Mouse (Mus musculus) cerebellum, adult 9-10 months (tissue): ENCODE results near the gene Klk15.
"Not testable (repeated sequence)": the region's sequence is repeated elsewhere in the genome, so short reads cannot be mapped to it uniquely, and the experiment has no call there.

Experiments used
- DNase-seq: peaks from one replicate; pipeline ENCODE4 v3.0.0; 2022

Gene Klk15

DNA sequence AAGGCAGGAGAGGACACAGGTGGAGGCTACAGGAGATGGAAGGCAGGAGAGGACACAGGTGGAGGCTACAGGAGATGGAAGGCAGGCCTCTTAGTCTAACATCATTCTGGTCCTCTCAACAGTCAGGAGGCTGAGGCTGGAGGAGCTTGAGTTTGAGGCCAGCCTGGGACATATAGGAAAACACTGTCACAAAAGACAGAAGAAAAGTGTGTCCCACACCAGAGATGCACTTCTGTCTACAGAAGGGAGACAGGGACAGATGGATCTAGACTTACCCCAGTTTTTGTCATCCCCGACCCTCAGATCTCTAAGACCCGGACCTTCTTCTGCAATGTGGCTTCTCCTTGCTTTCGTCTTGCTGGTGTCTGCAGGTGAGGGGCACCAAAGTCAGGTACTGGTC is at the start of gene Klk15:
TSS of gene Klk15 (plus strand) at position 301 of the 400 bp plus-strand sequence.
- no peak for DNase-seq

GRCm38 (mm10) chr7:43891365-43891764 is 42.2 kb upstream of the Klk15 start:
- DNase-seq = no peak

DNA sequence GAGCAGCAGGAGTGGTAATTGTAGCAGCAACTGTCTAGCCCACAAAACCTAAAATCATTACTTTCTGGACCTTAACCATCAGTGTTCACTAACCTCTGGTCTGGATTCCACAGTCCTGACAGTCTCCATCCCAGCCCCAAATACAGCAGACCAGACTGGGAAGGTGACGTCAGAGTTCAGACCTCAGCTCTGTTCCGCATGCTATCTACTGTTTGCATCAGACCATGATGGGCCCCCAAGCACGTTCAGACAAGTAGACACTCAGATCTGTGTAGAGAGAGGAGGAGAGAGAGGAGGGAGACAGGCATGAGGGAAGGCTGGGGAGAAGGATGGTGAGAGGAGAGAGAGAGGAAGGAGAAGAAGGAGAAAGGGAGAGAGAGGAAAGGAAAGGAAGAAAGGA is 41.8 kb upstream of the Klk15 start:
- DNase-seq = no peak

- peak; percentile 70 for DNase-seq
Measured at GRCm38 (mm10) chr7:43894836-43895235, 38.7 kb upstream of the Klk15 start.

- no peak for DNase-seq
Measured at GRCm38 (mm10) chr7:43914821-43915220, 18.7 kb upstream of the Klk15 start.

DNA sequence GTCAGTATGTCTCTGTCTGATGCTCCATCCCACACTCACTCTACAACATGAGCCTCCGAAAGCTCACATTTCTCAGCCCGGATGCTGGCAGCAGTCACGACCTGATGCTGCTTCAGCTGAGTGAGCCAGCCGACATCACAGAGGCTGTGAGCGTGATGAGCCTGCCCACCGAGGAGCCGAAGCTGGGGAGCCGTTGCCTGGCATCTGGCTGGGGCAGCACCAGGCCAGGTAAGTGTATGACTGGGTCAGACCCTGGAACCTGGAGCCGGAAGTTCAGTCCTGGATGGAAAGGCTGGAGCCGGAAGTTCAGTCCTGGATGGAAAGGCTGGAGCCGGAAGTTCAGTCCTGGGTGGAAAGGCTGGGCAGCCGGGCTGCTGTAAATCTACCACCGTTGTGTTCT is 15.1 kb upstream of the Klk15 start:
- no peak for DNase-seq

DNA sequence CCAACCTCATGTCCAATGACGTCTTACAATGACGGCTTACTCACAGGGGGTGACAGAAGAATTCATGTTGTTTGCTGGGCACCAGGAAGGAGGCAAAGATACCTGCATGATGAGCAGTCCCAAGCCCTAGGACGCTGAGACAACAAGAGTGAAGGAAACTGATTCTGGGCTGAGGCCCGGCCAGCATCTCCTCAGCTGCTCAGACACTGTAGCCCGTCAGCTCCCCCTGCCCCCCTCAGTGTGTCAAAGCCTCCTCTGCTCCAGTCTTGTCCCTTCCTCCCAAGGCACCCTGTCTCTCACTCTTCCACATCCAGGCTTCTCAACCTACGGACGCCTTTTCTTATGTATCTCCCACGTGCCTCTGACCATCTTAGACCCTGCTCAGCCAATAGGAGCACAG is 14.7 kb upstream of the Klk15 start:
- DNase-seq = no peak

GRCm38 (mm10) chr7:43919559-43920451 is 13.7 kb upstream of the Klk15 start:
- DNase-seq = peak; percentile 22

DNA sequence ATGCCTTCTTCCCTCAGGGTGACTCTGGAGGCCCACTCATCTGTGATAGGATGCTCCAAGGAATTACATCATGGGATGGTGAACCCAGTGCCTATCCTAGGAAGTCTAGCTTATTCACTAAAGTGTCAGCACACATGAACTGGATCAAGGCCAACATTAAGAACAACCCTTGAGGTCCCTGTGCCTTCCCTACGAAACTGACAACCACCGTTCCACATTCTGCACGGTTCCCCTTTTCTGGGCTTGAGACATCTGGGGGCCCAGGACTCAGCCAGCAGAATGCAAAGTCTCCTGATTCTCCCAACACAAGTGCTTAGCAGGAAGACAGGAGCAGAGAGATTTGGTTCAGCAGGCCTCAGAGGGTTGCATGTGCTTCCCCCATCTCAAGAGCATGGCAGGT is 13.0 kb upstream of the Klk15 start:
- no peak for DNase-seq

DNA sequence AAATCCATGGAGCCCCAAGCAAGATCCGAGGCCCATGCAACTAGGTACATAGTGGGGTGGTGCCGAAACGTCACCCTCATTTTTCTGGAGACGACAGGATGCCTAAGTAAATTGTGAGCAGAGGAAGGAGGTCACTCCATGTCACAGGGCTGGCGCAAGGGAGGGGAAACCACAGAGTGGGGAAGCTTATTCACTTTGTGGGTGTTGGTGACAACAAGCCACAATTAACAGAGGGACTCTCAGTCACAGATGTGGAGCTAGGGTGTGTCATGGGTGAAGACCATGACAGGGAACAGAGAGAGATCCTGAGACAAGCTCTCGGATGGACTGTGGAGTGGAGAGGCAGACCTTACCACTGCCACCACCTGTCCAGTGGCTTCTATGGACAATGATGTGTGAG is 12.5 kb upstream of the Klk15 start:
- DNase-seq = no peak

- DNase-seq = no peak
Measured at GRCm38 (mm10) chr7:43921941-43922340, 11.6 kb upstream of the Klk15 start.

GRCm38 (mm10) chr7:43925985-43926384 is 7.6 kb upstream of the Klk15 start:
- DNase-seq = no peak

DNA sequence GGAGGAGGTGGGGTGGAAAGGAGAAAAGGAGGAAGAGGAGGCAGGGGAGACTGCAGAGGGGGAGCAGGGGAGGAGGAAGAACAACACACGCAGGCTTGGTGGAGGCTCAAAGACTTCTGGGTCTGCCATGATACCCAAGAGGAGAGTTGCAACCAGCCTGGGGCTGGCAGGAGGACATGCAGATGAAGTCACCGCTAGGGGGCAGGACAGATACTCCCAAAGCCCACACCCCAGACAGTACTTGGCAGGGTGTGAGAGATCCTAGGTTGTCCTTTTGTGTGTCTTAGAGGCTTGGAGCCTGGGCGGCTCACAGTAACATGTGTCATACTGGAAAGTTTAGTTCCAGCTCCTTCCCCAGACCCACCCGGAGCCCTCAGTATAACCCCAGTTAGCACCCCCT is 5.0 kb upstream of the Klk15 start:
- no peak for DNase-seq

DNA sequence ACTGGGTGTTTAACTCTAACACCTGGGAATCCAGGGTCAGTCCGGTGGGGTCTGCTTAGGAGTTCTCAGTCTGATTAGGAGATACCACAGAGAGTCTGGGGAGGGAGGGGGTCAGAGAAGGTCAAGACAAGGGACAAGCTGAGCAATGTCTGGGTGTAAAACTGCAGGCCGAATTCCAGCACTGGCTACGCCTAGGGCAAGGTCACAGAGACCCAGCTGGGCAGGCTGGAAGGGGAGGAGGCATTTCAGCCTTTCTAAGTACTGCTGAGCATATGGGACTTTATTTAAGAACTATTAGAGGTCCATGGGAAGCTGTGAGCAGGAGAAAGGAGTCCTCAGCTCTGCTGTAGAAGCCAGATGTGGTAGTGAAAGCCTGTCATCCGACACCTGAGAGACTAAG is 1.2 kb upstream of the Klk15 start:
- DNase-seq = no peak

DNA sequence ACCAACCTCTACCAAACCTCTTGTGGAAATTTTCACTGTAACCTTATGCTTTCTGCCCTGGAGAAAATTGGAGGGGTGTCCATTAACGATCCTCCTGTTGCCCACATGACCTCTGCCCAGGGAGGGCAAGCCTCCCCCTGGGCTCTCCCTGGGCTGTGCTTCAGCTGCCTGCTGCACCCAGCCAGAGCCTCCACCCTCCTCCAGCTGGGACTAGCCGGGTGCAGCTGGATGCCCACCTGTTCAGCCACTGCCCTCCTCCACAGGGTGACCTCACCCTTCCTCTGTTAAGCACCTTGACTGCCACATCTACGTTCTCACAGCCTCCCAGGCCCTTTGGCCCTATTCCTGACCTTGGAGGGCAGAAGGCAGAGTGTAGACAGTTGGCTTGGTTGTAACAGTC is 1.2 kb downstream of the Klk15 start:
- DNase-seq = no peak

DNA sequence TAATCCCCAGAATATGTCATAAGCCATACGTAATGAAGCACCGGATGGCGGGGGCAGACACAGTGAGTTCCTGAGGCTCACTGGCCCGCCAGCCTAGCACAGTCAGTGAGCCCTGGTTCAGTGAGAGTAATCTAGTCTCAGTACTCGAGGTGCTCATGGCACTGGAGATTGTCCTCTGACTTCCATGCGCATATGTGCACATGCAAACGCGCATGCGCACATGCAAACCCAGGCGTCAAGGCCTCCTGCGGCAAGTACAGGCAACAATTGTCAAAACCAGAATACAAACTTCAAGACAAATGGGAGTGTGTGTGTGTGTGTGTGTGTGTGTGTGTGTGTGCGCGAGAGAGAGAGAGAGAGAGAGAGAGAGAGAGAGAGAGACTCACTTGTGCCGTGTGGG is 3.0 kb downstream of the Klk15 start:
- DNase-seq = no peak

GRCm38 (mm10) chr7:43942293-43942692 is 8.8 kb downstream of the Klk15 start:
- not testable (repeated sequence) for DNase-seq

DNA sequence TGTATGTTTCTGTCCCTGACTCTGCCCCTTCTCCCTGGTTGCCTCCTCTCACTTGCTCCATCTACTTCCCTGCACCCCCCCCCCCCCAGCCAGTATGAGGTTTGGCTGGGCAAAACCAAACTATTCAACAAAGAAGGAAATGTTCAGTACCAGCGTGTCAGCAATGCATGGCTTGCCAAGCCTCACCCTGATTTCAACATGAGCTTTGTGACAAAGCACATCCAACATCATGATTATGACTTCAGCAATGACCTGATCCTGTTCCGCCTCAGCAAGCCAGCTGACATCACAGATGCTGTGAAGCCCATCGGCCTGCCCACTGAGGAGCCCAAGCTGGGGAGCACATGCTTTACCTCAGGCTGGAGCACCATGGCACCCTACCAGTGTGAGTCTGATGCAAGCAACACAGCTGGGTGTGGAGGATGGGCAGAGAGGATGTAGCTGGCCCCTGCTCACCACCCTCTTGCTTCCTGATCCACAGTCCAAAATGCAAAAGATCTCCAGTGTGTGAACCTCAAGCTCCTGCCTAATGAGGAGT is 11.3 kb downstream of the Klk15 start:
- no peak for DNase-seq

DNA sequence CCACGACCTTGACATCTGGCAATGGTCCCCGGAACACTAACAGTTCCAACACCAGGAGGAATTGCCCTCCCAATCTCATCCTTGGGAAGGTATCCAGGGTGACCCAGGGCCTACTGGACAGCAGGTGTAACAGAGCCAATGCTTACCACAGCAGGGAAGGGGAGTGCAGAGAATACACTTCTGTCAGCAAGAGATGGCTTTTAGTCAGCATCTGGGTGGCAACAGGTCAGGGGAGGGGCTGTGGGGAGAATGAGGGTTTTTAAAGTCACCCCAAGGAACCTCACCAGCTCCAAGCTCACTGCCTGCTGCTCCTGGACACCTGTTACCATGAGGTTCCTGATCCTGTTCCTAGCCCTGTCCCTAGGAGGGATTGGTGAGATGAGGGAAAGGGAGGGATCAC is 16.8 kb downstream of the Klk15 start, which contains the start of gene Klk1b8:
TSS of gene Klk1b8 (plus strand) at position 301 of the 400 bp plus-strand sequence.
- no peak for DNase-seq

DNA sequence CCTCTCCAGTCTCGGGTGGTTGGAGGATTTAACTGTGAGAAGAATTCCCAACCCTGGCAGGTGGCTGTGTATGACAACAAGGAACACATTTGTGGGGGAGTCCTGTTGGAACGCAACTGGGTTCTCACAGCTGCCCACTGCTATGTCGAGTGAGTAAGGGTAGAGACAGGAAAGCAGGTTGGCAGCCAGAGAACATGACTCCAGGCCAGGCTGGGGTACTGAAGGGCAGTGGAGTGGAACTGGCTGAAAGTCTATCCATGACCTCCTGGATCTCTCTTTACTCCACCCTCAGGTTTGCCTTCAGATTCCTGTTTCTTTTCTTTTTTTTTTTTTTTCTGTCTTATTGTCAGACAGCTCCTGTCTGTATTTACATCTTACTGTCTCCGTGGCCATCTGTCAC is 19.2 kb downstream of the Klk15 start:
- no peak for DNase-seq

DNA sequence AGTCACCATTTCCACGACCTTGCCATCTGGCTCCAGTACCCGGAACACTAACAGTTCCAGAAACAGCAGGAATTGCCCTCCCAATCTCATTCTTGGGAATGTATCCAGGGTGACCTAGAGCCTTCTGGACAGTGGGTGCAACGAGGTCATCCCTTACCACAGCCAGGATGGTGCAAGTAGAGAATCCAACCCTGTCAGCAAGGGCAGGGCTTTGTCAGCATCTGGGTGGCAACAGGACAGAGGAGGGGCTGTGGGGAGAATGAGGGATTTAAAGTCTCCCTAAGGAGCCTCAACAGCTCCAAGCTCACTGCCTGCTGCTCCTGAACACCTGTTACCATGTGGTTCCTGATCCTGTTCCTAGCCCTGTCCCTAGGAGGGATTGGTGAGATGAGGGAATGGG is 32.9 kb downstream of the Klk15 start, which contains the start of gene Klk1b1:
TSS of gene Klk1b1 (plus strand) at position 301 of the 400 bp plus-strand sequence.
- no peak for DNase-seq

DNA sequence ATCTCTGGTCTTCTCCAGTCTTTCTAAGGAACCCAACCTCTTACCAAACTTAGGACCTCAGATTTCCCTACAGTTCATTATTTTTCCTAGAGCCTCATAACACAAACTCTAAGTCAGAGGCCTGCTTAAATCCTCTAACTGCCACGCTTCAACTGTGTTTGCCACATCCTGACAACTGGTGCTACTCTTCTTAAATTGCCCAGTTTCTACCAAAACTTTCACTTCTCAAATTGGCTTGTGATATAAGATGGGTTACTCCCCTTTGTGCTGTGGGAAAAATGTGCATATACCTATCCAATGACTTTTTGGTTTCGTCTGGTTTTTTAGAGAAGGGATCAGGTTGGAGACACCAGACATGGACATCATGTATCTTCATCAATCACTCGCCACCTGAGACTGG is 33.5 kb downstream of the Klk15 start:
- DNase-seq = no peak

GRCm38 (mm10) chr7:43967612-43968011 is 34.1 kb downstream of the Klk15 start:
- DNase-seq = no peak

DNA sequence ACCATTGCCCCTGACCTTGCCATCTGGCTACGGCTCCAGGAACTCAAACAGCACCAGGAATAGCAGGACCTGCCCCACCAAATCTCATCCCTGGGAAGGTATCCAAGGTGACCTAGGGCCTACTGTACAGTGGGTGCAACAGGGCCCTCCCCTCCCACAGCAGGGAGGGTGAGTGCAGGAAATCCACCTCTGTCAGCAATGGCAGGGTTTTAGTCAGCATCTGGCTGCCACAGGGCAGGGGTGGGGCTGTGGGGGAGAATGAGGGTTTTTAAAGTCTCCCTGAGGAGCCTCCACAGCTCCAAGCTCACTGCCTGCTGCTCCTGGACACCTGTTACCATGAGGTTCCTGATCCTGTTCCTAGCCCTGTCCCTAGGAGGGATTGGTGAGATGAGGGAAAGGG is 42.2 kb downstream of the Klk15 start, which contains the start of gene Klk1b9:
TSS of gene Klk1b9 (plus strand) at position 301 of the 400 bp plus-strand sequence.
- not testable (repeated sequence) for DNase-seq
